Mouse (Mus musculus) E14TG2a.4 (cell line): ENCODE results near the gene Nup214.

ENCODE experiments used
- CTCF ChIP-seq: conservative IDR thresholded peaks from 2 replicates; pipeline ENCODE4 v1.5.1; 2014; ENCODE audit warnings: low read length
- NANOG ChIP-seq: IDR thresholded peaks from 2 replicates; pipeline ENCODE4 v1.6.1; 2014; ENCODE audit warnings: borderline replicate concordance, low read length, mixed read lengths
- POU5F1 ChIP-seq: IDR thresholded peaks from 2 replicates; pipeline ENCODE4 v1.6.1; 2014; ENCODE audit warnings: low read length, borderline replicate concordance

- TF ChIP-seq CTCF (no peak), POU5F1 (no peak), NANOG (no peak)
These were observed 96.5 kb downstream of the Nup214 start for GRCm38 (mm10) chr2:32070747-32071146.
